Mouse (Mus musculus): ENCODE data around the gene Cct8l1.
A peak's percentile ranks its signal among the peaks of the same experiment; 100 is the strongest.

Gene Cct8l1

GRCm38 (mm10) chr5:25515767-25516166, at the start of gene Cct8l1:
Cct8l1 (plus strand) TSS chr5:25516067.
- DNase-seq (ENCODE audit: low read depth), result no peak

- peak; percentile 8 for DNase-seq (ENCODE audit: low read depth)
Measured at GRCm38 (mm10) chr5:25472070-25472469, 43.8 kb upstream of the Cct8l1 start.

- DNase-seq (ENCODE audit: low read depth), result no peak
Measured at GRCm38 (mm10) chr5:25475789-25476188, 40.1 kb upstream of the Cct8l1 start.

GRCm38 (mm10) chr5:25478863-25479262, 37.0 kb upstream of the Cct8l1 start:
- DNase-seq (ENCODE audit: low read depth), result no peak

- DNase-seq (ENCODE audit: low read depth), result no peak
Measured at GRCm38 (mm10) chr5:25496652-25497051, 19.2 kb upstream of the Cct8l1 start.

- DNase-seq (ENCODE audit: low read depth), result peak; percentile 17
Measured at GRCm38 (mm10) chr5:25497369-25497719, 18.5 kb upstream of the Cct8l1 start.

GRCm38 (mm10) chr5:25497720-25498345, 18.0 kb upstream of the Cct8l1 start:
- peak; percentile 17 for DNase-seq (ENCODE audit: low read depth)

- peak; percentile 32 for DNase-seq (ENCODE audit: low read depth)
Measured at GRCm38 (mm10) chr5:25498346-25498820, 17.5 kb upstream of the Cct8l1 start, which contains the start of gene Kmt2c. Kmt2c (minus strand) TSS chr5:25498783.

- DNase-seq (ENCODE audit: low read depth), result peak; percentile 49
Measured at GRCm38 (mm10) chr5:25498821-25499422, 16.9 kb upstream of the Cct8l1 start.

- peak; percentile 85 for DNase-seq (ENCODE audit: low read depth)
Measured at GRCm38 (mm10) chr5:25499423-25500398, 16.2 kb upstream of the Cct8l1 start.

GRCm38 (mm10) chr5:25500686-25501085, 15.2 kb upstream of the Cct8l1 start:
- no peak for DNase-seq (ENCODE audit: low read depth)

- no peak for DNase-seq (ENCODE audit: low read depth)
Measured at GRCm38 (mm10) chr5:25506041-25506440, 9.8 kb upstream of the Cct8l1 start.

GRCm38 (mm10) chr5:25516301-25516895, 531 bp downstream of the Cct8l1 start:
- DNase-seq (ENCODE audit: low read depth), result no peak

- DNase-seq (ENCODE audit: low read depth), result no peak
Measured at GRCm38 (mm10) chr5:25517550-25517949, 1.7 kb downstream of the Cct8l1 start.

- no peak for DNase-seq (ENCODE audit: low read depth)
Measured at GRCm38 (mm10) chr5:25519820-25520219, 4.0 kb downstream of the Cct8l1 start.

GRCm38 (mm10) chr5:25521461-25521860, 5.6 kb downstream of the Cct8l1 start:
- DNase-seq (ENCODE audit: low read depth), result no peak

GRCm38 (mm10) chr5:25526116-25526515, 10.2 kb downstream of the Cct8l1 start:
- no peak for DNase-seq (ENCODE audit: low read depth)

GRCm38 (mm10) chr5:25526926-25527325, 11.1 kb downstream of the Cct8l1 start:
- no peak for DNase-seq (ENCODE audit: low read depth)

- DNase-seq (ENCODE audit: low read depth), result no peak
Measured at GRCm38 (mm10) chr5:25527971-25528370, 12.1 kb downstream of the Cct8l1 start.

GRCm38 (mm10) chr5:25528851-25529528, 13.1 kb downstream of the Cct8l1 start:
- DNase-seq (ENCODE audit: low read depth), result no peak

All from c-Kit-positive CD71-negative TER-119-negative erythroid progenitor cells, embryonic 14.5 days (primary cell).